In genomic region chr16:6503573-6504331, GRCm38 (mm10) we compare ENCODE assay signal across 7 mouse cellular contexts.
DNase-seq lines count a peak whose midpoint lies in the region; ATAC-seq and TF ChIP-seq lines count a peak whose summit lies in the region.

No protein-coding gene starts in this region.

- no peak for TF ChIP-seq POLR2A in thymus, adult 2 months (IDR thresholded peaks at IDR 0.05; ENCODE audit: control insufficient read depth, extremely low read depth, insufficient read depth, low read length, poor library complexity)
- TF ChIP-seq POLR2A in bone marrow, adult 2 months (IDR thresholded peaks at IDR 0.05; ENCODE audit: borderline replicate concordance, control insufficient read depth, low read depth, low read length): no peak

- 66% methylated on average over 5 of the region's 5 CpGs for WGBS in thymus, adult 2 months
- WGBS in bone marrow, adult 2 months: 59% methylated on average over 5 of the region's 5 CpGs
- WGBS in embryonic facial prominence, embryonic 11.5 days: 57% methylated on average over 5 of the region's 5 CpGs

- no peaks in the 10 kb centered on the region for H3K36me3 ChIP-seq in thymus, adult 2 months (ENCODE audit: control insufficient read depth, insufficient read depth, low read length)
- H3K36me3 ChIP-seq in embryonic facial prominence, embryonic 11.5 days (replicated peaks; ENCODE audit: control insufficient read depth, insufficient read depth, low read depth, low read length): no peaks in the 10 kb centered on the region

- H3K27ac ChIP-seq in thymus, adult 2 months (ENCODE audit: control insufficient read depth, insufficient read depth, low read length): no peak overlapping the region
- H3K27ac ChIP-seq in bone marrow, adult 2 months (ENCODE audit: control insufficient read depth, insufficient read depth, low read depth, low read length, poor library complexity): no peak overlapping the region
- H3K27ac ChIP-seq in embryonic facial prominence, embryonic 11.5 days (replicated peaks; ENCODE audit: low read depth, low read length): no peak overlapping the region

- no peak for ATAC-seq in embryonic facial prominence, embryonic 11.5 days (replicated peaks; ENCODE audit: insufficient number of reproducible peaks, low FRiP score, low TSS enrichment, low read depth)

- no peaks in the 10 kb centered on the region for H3K4me1 ChIP-seq in thymus, adult 2 months (replicated peaks; ENCODE audit: control insufficient read depth, insufficient read depth, low read length)
- no peaks in the 10 kb centered on the region for H3K4me1 ChIP-seq in bone marrow, adult 2 months (ENCODE audit: control insufficient read depth, insufficient read depth, low read length)
- H3K4me1 ChIP-seq in embryonic facial prominence, embryonic 11.5 days (ENCODE audit: control insufficient read depth, insufficient read depth, low read length): no peaks in the 10 kb centered on the region

- no peaks in the 10 kb centered on the region for H3K9me3 ChIP-seq in embryonic facial prominence, embryonic 11.5 days (replicated peaks; ENCODE audit: control insufficient read depth, low read length)

- H3K4me2 ChIP-seq in embryonic facial prominence, embryonic 11.5 days (ENCODE audit: low read depth, low read length): no peak overlapping the region

- no peak overlapping the region for H3K9ac ChIP-seq in embryonic facial prominence, embryonic 11.5 days (replicated peaks; ENCODE audit: low read length)

- peak; percentile 5 for DNase-seq in thymus, postnatal 0 days (ENCODE audit: low spot score)
- no peak for DNase-seq in thymus, adult 2 months
- DNase-seq in embryonic facial prominence, embryonic 11.5 days (ENCODE audit: low spot score): peak; percentile 70
- DNase-seq in kidney, adult 9 months: peak; percentile 62
- DNase-seq in lung, postnatal 10 days: peak; percentile 28
- DNase-seq in right cerebral cortex, postnatal 4 days: peak; percentile 71

- no peak for TF ChIP-seq CTCF in thymus, adult 2 months (IDR thresholded peaks at IDR 0.05; ENCODE audit: borderline replicate concordance, control insufficient read depth, extremely low read depth, insufficient read depth, low read length, poor library complexity)
- peak; percentile 33; the same call in 1 of the 2 replicates for TF ChIP-seq CTCF in bone marrow, adult 2 months (IDR thresholded peaks at IDR 0.05; ENCODE audit: control insufficient read depth, insufficient read depth, low read length)

- no peak overlapping the region for H3K4me3 ChIP-seq in thymus, adult 2 months (ENCODE audit: control insufficient read depth, insufficient read depth, low read length)
- no peak overlapping the region for H3K4me3 ChIP-seq in bone marrow, adult 2 months (replicated peaks; ENCODE audit: control insufficient read depth, low read depth, low read length)
- no peak overlapping the region for H3K4me3 ChIP-seq in embryonic facial prominence, embryonic 11.5 days (ENCODE audit: low read depth, low read length)

- H3K27me3 ChIP-seq in thymus, adult 2 months (ENCODE audit: control insufficient read depth, insufficient read depth, low read length): no peaks in the 10 kb centered on the region
- no peaks in the 10 kb centered on the region for H3K27me3 ChIP-seq in embryonic facial prominence, embryonic 11.5 days (ENCODE audit: control insufficient read depth, insufficient read depth, low read length)
